Comparison of ENCODE assay signal across 8 mouse cellular contexts in the genomic region with DNA sequence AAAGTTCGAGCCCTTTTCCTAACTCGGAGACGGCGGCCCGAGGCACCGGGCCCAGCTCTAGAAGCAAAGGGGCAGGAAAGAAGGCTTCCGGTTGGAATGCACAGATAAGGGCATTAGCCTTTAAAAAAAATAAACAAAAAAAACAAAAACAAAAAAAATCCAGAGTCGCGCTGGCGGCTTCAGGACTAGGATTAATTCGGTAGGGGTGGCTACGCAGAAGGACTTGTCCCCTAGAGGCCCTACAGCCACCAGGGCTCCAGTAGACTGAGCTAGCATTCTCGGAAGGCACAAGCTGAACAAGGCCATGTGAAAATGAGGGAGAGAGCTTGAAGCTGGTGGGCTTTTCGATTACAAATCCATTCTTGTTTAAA. TPM values are rescaled to one million over a fixed set of nuclear protein-coding genes. Genes with fewer than 3 reads are reported as not detected.
A peak's percentile ranks its signal among the peaks of the same experiment; 100 is the strongest.
DNase-seq lines count a peak whose midpoint lies in the region; ATAC-seq lines count a peak whose summit lies in the region.

No protein-coding gene starts in this region.

- H3K9me3 ChIP-seq in heart, embryonic 14.5 days (ENCODE audit: control insufficient read depth, low read length), result no peaks in the 10 kb centered on the region
- H3K9me3 ChIP-seq in limb, embryonic 12.5 days, result no peaks in the 10 kb centered on the region
- H3K9me3 ChIP-seq in midbrain, embryonic 14.5 days (ENCODE audit: control insufficient read depth, low read length), result no peaks in the 10 kb centered on the region

- H3K27me3 ChIP-seq in heart, embryonic 14.5 days (ENCODE audit: control insufficient read depth, insufficient read depth, low read length), result peaks cover 26% of the 10 kb centered on the region
- peaks cover 19% of the 10 kb centered on the region for H3K27me3 ChIP-seq in limb, embryonic 12.5 days
- no peaks in the 10 kb centered on the region; the same call in 1 of the 2 replicates for H3K27me3 ChIP-seq in midbrain, embryonic 14.5 days (ENCODE audit: control insufficient read depth, insufficient read depth, low read length)

- H3K4me1 ChIP-seq in heart, embryonic 14.5 days (ENCODE audit: control insufficient read depth in 2 of 2, insufficient read depth in 2 of 2, low read length in 2 of 2), result peaks cover 0 to 9% of the 10 kb centered on the region in 2 experiments; a peak in 1 of 4 replicates
- H3K4me1 ChIP-seq in limb, embryonic 12.5 days (replicated peaks), result peaks cover 8% of the 10 kb centered on the region; the same call in 1 of the 2 replicates
- peaks cover 19% of the 10 kb centered on the region for H3K4me1 ChIP-seq in midbrain, embryonic 14.5 days (ENCODE audit: control insufficient read depth, insufficient read depth, low read length)

- peak overlapping the region; percentile 95 for H3K4me2 ChIP-seq in heart, embryonic 14.5 days (ENCODE audit: low read length)
- H3K4me2 ChIP-seq in limb, embryonic 12.5 days, result peak overlapping the region; percentile 89
- H3K4me2 ChIP-seq in midbrain, embryonic 14.5 days (ENCODE audit: low read length), result peak overlapping the region; percentile 87

- H3K9ac ChIP-seq in heart, embryonic 14.5 days (ENCODE audit: low read length), result peak overlapping the region; percentile 85
- peak overlapping the region; percentile 91 for H3K9ac ChIP-seq in limb, embryonic 12.5 days (replicated peaks)
- peak overlapping the region; percentile 94 for H3K9ac ChIP-seq in midbrain, embryonic 14.5 days (replicated peaks; ENCODE audit: low read length)

- peak overlapping the region in 1 of 2 experiments; percentile 72; a peak in 3 of 4 replicates for H3K27ac ChIP-seq in heart, embryonic 14.5 days (replicated peaks in 1 of 2; ENCODE audit: control insufficient read depth in 1 of 2, insufficient read depth in 1 of 2, low read depth in 2 of 2, low read length in 2 of 2)
- peak overlapping the region; percentile 85 for H3K27ac ChIP-seq in limb, embryonic 12.5 days
- peak overlapping the region; percentile 86 for H3K27ac ChIP-seq in midbrain, embryonic 14.5 days (replicated peaks; ENCODE audit: low read depth, low read length)

- no peaks in the 10 kb centered on the region for H3K36me3 ChIP-seq in heart, embryonic 14.5 days (ENCODE audit: control insufficient read depth, insufficient read depth, low read length)
- no peaks in the 10 kb centered on the region for H3K36me3 ChIP-seq in limb, embryonic 12.5 days
- no peaks in the 10 kb centered on the region for H3K36me3 ChIP-seq in midbrain, embryonic 14.5 days (ENCODE audit: control insufficient read depth, insufficient read depth, low read length)

- peak overlapping the region; percentile 74 to 89 for H3K4me3 ChIP-seq in heart, embryonic 14.5 days (ENCODE audit: control insufficient read depth in 1 of 2, insufficient read depth in 1 of 2, low read depth in 1 of 2, low read length in 2 of 2)
- peak overlapping the region; percentile 85 for H3K4me3 ChIP-seq in limb, embryonic 12.5 days (replicated peaks)
- H3K4me3 ChIP-seq in midbrain, embryonic 14.5 days (replicated peaks; ENCODE audit: low read depth, low read length), result peak overlapping the region; percentile 75

- WGBS in heart, embryonic 14.5 days, result 4% methylated on average over 14 of the region's 14 CpGs
- under 1% methylated on average over 14 of the region's 14 CpGs for WGBS in limb, embryonic 12.5 days
- WGBS in midbrain, embryonic 14.5 days, result under 1% methylated on average over 14 of the region's 14 CpGs

- DNase-seq in spleen, postnatal 36 days (ENCODE audit: low spot score in 2 of 2), result peak; percentile 33 to 46
- no peak for DNase-seq in spleen, adult 12 weeks (ENCODE audit: low spot score)
- peak; percentile 49 for DNase-seq in brain, adult 2 months (ENCODE audit: low read depth, low spot score)
- peak; percentile 70 for DNase-seq in midbrain, embryonic 14.5 days
- DNase-seq in right cerebral cortex, postnatal 36 days (ENCODE audit: low spot score in 2 of 2), result no peak
- no peak for DNase-seq in layer of hippocampus, postnatal 14 days (ENCODE audit: low spot score in 2 of 2)

- no peak for ATAC-seq in heart, embryonic 14.5 days (ENCODE audit: insufficient number of reproducible peaks, insufficient read depth, low FRiP score, low read depth)
- no peak for ATAC-seq in limb, embryonic 12.5 days (ENCODE audit: insufficient number of reproducible peaks, insufficient read depth, low FRiP score, low TSS enrichment, low read depth)
- no peak for ATAC-seq in midbrain, embryonic 14.5 days (ENCODE audit: low FRiP score, low TSS enrichment)

RNA-seq across cellular contexts. Expression of gene Amigo2, which starts 0.7 kb away (rescaled TPM):
- 4.6 and 4.7 TPM in 2 replicates for polyA plus RNA-seq in heart, embryonic 14.5 days (2014; fragmentation: Nextera tagmentation; extraction: Ambion mirVana)
- polyA plus RNA-seq in limb, embryonic 12.5 days (2016; fragmentation: Nextera tagmentation; extraction: Ambion mirVana), result 5.5 TPM in 2 replicates
- 16.7 and 16.9 TPM in 2 replicates for polyA plus RNA-seq in midbrain, embryonic 14.5 days (2014; fragmentation: Nextera tagmentation; extraction: Ambion mirVana)
- total RNA-seq in layer of hippocampus, postnatal 14 days (2021), result 10 to 100 TPM; 21.1 to 26.2 TPM

RNA-seq across cellular contexts. Expression of gene Pced1b, which starts 0.9 kb away (rescaled TPM):
- 2.4 and 2.6 TPM in 2 replicates for polyA plus RNA-seq in heart, embryonic 14.5 days (2014; fragmentation: Nextera tagmentation; extraction: Ambion mirVana)
- polyA plus RNA-seq in limb, embryonic 12.5 days (2016; fragmentation: Nextera tagmentation; extraction: Ambion mirVana), result 2.5 and 3.3 TPM in 2 replicates
- 4.7 and 5.7 TPM in 2 replicates for polyA plus RNA-seq in midbrain, embryonic 14.5 days (2014; fragmentation: Nextera tagmentation; extraction: Ambion mirVana)
- total RNA-seq in layer of hippocampus, postnatal 14 days (2021), result 1 to 10 TPM; 7.7 to 8.1 TPM

Comparison
In these comparisons a context has a peak if more than half of its experiments do, and no peak if none do; other contexts are left out.
1. DNase-seq: peak in spleen, postnatal 36 days (2 of 2), brain, adult 2 months (single experiment) and midbrain, embryonic 14.5 days (single experiment); none in spleen, adult 12 weeks (single experiment), right cerebral cortex, postnatal 36 days (0 of 2) and layer of hippocampus, postnatal 14 days (0 of 2).
2. Peak in every context shown above with its lines, with median percentiles within 50 percentile points of each other: H3K4me2 ChIP-seq, H3K4me3 ChIP-seq and H3K9ac ChIP-seq.